Mouse (Mus musculus) brain, embryonic 14.5 days (tissue): ENCODE data around the gene Pik3ap1. TPM values are rescaled to one million over a fixed set of nuclear protein-coding genes. Genes with fewer than 3 reads are reported as not detected.
"Not testable (repeated sequence)": the region's sequence is repeated elsewhere in the genome, so short reads cannot be mapped to it uniquely, and the experiment has no call there.

Experiments
- DNase-seq: peaks from one replicate; pipeline ENCODE4 v3.0.0-alpha.2; 2011; ENCODE audit warnings: low read depth
- CTCF ChIP-seq: fragments of 200-500 bp; IDR thresholded peaks from 2 replicates; pipeline ENCODE4 v1.5.1; 2012; ENCODE audit warnings: inconsistent platforms, mild to moderate bottlenecking, moderate library complexity, borderline replicate concordance; ENCODE audit not compliant: insufficient read depth, insufficient read length; ENCODE audit errors: extremely low read depth
- POLR2A ChIP-seq: fragments of 200-500 bp; IDR thresholded peaks from 2 replicates; pipeline ENCODE4 v1.6.1; 2012; ENCODE audit warnings: mild to moderate bottlenecking, inconsistent platforms, borderline replicate concordance; ENCODE audit not compliant: poor library complexity, insufficient read depth, insufficient read length, severe bottlenecking; ENCODE audit errors: extremely low read depth
- polyA plus RNA-seq: library from polyadenylated mRNA; depleted of rRNA; stranded (reverse); fragments of >200 nt; gene quantifications from 2 replicates; pipeline ENCODE4 v1.2.3, GENCODE M21; 2012; rRNA removed

Gene Pik3ap1
- 1.2 and 1.6 TPM in 2 replicates for polyA plus RNA-seq

GRCm38 (mm10) chr19:41384922-41385508 lies at the start of gene Pik3ap1:
Gene Pik3ap1, minus strand, starts transcription at chr19:41385102.
- peak; percentile 10 for DNase-seq
- TF ChIP-seq POLR2A (no peak), CTCF (no peak)

GRCm38 (mm10) chr19:41431512-41432164 lies 46.7 kb upstream of the Pik3ap1 start:
- DNase-seq, result not testable (repeated sequence)

GRCm38 (mm10) chr19:41425927-41426772 lies 41.2 kb upstream of the Pik3ap1 start:
- not testable (repeated sequence) for DNase-seq

- DNase-seq, result no peak
- TF ChIP-seq POLR2A (no peak), CTCF (no peak)
Observed at GRCm38 (mm10) chr19:41421264-41421663, 36.4 kb upstream of the Pik3ap1 start.

- no peak for DNase-seq
- TF ChIP-seq CTCF (no peak), POLR2A (no peak)
Observed at GRCm38 (mm10) chr19:41418786-41419185, 33.9 kb upstream of the Pik3ap1 start.

- peak; percentile 3 for DNase-seq
- no peak for TF ChIP-seq CTCF
- no peak for TF ChIP-seq POLR2A
Observed at GRCm38 (mm10) chr19:41417995-41418394, 33.1 kb upstream of the Pik3ap1 start.

- TF ChIP-seq POLR2A (no peak), CTCF (no peak)
- DNase-seq, result no peak
Observed at GRCm38 (mm10) chr19:41416201-41416600, 31.3 kb upstream of the Pik3ap1 start.

- TF ChIP-seq POLR2A (no peak), CTCF (no peak)
- no peak for DNase-seq
Observed at GRCm38 (mm10) chr19:41402603-41403002, 17.7 kb upstream of the Pik3ap1 start.

GRCm38 (mm10) chr19:41390856-41391255 lies 6.0 kb upstream of the Pik3ap1 start:
- TF ChIP-seq CTCF, result no peak
- DNase-seq, result no peak

GRCm38 (mm10) chr19:41389351-41389750 lies 4.4 kb upstream of the Pik3ap1 start:
- no peak for TF ChIP-seq POLR2A
- TF ChIP-seq CTCF, result no peak
- DNase-seq, result peak; percentile 77

GRCm38 (mm10) chr19:41388242-41388641 lies 3.3 kb upstream of the Pik3ap1 start:
- TF ChIP-seq CTCF, result no peak
- TF ChIP-seq POLR2A, result no peak
- DNase-seq, result no peak

- TF ChIP-seq POLR2A, result no peak
- no peak for TF ChIP-seq CTCF
Observed at GRCm38 (mm10) chr19:41387262-41387661, 2.4 kb upstream of the Pik3ap1 start.

GRCm38 (mm10) chr19:41384406-41384851 lies 473 bp downstream of the Pik3ap1 start:
- peak; percentile 49 for DNase-seq
- no peak for TF ChIP-seq POLR2A
- TF ChIP-seq CTCF, result peak; percentile 46; the same call in 1 of the 2 replicates

More at GRCm38 (mm10) chr19:41387262-41387661, 2.4 kb upstream of the Pik3ap1 start:
- no peak for DNase-seq
